Mouse (Mus musculus) right cerebral cortex, postnatal 25 days (tissue): Measurements from ENCODE around the gene H2-D1.
"Not testable (repeated sequence)": the region's sequence is repeated elsewhere in the genome, so short reads cannot be mapped to it uniquely, and the experiment has no call there.

Experiments used
- DNase-seq: peaks from one replicate; pipeline ENCODE4 v3.0.0; 2022

The H2-D1 gene

DNA sequence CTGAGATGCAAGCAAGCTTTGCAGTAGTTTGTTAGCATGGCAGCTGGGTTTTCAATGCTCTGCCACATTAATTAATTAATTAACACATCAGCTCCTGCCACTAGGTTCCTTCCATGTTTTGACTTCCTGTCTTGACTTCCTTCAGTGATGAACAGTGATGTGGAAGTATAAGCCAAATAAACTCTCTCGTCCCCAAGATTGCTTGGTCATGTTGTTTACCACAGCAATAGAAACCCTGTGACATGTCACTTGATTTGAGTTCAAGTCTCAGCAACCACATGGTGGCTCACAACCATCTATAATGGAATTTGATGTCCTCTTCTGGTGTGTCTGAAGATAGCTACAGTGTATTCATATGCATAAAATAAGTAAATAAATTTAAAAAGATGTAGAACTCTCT lies 5.2 kb upstream of the H2-D1 start:
- DNase-seq, result no peak

DNA sequence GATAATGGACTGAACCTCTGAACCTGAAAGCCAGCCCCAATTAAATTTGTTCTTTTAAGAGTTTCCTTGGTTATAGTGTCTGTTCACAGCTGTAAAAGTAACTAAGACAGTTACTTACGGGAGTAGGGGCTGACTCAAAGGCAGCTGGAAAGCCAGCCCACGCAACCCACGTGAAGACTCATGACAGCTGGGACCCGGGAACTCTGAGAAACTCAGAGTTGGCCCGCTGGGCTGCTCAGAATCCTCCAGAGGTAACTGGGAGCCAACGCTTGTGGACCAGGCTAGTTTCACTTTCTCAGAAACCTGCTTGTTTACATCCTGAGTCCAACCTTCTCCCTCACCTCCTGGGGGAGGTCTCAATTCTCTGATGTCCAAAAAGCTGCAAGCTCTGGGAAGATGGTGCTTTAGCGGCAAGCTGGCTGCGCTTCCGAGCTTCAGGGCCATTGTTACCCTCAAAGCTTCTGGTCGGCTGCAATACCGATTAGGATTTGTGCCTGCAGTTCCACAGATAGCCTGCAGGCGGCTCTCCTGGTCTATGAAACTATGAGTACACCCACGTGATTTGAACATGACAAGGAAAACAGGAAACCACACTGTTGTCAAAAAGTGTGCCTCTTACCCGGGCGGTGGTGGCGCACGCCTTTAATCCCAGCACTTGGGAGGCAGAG lies 4.6 kb upstream of the H2-D1 start:
- DNase-seq, result peak; percentile 87

DNA sequence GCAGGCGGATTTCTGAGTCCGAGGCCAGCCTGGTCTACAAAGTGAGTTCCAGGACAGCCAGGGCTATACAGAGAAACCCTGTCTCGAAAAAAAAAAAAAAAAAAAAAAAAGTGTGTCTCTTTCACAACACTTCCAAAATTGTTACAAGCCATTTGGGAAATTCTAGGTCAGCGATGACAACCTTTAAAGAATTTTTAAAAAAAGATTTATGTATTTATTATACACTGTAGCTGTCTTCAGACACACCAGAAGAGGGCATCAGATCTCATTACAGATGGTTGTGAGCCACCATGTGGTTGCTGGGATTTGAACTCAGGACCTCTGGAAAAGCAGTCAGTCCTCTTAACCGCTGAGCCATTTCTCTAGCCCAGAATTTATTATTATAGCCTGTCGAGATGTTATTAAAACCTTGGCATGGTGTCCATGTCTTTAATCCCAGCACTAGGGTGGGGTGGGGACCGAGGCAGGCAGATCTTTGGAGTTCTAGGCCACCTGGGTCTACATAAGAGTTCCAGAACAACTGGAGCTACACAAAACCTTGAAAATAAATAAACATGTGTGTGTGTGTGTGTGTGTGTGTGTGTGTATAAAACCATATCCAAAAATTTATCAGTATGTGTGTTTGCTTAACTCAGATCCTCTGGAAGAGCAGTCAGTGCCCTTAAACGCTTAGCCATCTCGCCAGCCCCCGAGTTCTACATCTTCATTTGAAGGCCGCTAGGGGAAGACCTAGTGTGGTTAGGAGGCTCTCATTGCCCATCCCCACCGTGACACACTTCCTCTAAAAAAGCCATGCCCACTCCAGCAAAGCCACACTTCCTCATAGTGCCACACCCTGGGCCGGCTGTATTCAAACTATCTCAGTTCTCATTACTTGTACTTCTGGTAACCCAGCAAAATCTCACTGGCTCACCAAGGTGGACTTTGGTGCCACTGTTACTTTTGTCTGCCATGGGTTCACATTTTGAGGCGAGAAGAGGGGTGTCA lies 3.7 kb upstream of the H2-D1 start:
- no peak for DNase-seq

DNA sequence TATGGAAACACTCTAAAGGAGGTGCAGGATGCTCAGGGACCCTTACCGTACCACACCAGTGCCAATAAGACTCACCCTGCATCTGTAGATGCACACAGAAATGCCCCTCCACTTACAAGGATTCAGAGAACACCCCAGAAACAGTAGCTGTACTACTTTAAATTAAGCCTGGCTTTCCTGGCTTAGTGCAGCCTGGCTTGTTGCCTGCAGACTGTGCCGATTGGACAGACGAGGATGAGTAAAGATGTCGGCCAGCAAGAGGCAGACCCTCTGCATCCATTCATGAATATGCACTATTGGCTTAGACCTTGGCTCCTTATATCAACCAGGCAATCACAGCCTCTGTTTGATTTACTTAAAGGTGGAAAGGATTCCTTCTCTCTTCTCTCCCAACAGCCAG lies 2.9 kb upstream of the H2-D1 start:
- DNase-seq, result no peak

DNA sequence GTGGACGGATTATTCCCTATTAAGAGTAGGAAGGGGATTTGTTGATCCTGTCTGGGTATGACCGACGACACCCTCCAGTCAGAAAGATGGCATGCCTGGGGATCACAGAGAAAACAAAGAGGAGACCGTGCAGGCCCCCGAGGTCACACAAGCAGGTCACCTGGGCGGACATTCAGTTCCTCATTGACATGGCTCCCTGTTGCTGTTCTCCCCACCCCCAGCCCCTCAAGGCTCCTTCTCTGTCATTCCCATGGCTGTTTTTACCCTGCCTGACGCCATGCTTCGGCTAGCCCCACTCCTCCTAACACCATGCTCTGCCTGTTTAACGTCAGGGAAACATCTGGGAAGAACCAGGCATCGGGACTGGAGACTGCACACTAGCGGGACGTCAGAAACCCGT lies 879 bp upstream of the H2-D1 start:
- DNase-seq, result no peak

DNA sequence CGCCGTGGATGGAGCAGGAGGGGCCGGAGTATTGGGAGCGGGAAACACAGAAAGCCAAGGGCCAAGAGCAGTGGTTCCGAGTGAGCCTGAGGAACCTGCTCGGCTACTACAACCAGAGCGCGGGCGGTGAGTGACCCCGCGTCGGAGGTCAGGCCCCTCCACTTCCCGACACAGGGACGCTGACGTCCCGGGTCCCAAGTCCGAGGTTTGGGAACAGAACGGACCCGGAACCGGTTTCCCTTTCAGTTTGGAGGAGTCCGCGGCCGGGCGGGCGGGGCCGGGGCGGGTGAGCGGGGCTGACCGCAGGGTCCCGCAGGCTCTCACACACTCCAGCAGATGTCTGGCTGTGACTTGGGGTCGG lies 973 bp downstream of the H2-D1 start:
- no peak for DNase-seq

DNA sequence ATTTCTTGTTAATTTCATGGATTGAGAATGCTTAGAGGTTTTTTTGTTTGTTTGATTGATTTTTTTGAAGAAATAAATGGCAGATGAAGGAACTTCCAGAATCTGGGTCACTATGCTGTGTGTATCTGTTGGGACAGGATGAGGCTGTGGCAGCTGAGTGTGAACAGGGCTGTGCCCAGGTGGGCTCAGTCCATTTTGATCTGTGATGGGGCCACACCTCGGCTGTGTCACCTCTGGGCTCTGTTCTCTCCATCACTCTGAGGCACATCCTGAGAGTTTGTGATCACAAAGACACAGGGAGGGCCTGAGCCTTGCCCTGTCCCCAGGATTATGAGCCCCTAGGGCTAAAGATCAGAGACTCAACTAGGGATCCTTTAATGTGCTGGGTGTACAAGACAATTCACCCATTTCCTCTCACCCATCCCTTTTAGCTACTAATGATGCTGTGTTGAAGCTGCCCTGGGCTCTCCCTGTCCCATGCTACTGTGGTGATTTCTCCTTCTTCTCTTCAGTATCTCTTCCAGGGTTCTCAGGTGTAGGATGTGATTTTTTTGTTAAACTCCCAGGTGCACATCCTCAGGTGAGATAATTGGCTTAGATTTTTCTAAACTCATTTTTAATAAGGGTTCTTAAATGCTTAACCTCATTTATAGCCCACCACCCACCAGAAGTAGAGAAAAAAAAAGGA lies 5.0 kb downstream of the H2-D1 start:
- DNase-seq, result no peak

DNA sequence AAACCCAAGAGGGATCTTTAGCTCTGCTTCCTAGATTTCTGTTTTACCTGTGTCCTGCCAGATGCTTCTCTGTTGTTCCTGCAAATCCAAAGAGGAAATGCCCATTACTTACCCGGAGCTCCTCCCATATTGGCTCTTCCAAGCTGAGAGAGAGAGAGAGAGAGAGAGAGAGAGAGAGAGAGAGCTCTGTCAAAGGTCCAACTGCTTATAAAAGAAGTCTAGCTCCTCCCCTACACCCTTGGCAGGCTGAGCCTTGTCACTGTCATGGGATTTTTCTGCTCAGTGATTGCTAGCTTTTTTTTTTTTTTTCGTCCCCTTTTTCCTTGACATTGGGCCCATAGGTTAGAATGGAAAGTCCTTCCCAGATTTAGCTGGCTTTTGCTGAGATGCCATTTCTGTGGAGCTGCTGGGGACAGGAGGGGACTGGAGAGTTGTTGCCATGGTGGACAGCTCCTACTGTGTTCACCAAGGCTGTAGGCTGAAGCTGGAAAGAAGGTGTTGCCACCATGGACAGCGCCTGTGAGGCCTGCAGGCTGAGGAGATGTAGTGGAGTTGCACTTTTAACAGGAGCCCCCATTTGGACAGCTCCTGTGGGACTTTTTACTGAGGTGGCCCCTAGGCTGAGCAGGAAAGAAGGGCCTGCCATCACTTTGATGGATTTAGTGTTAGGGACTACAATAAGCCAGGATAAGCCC lies 7.3 kb downstream of the H2-D1 start:
- DNase-seq, result no peak

DNA sequence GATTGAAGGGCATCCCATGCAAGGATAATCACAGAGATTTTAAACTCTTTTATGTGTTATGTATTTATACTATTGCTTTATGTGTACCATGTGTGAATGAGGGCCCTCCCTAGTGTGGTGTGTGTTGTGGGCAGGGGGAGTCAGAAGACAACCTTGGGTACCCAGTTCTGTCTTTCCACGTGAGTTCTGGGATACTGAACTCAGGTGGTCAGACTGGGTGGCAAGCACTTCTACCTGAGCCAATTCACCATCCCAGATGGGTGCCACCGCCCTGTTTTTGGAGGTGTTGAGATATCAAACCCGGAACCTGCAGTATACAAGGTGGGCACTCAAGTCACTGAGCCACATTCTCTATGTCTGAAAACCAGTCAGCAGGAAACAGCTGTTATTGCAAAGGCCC lies 9.7 kb downstream of the H2-D1 start:
- no peak for DNase-seq

DNA sequence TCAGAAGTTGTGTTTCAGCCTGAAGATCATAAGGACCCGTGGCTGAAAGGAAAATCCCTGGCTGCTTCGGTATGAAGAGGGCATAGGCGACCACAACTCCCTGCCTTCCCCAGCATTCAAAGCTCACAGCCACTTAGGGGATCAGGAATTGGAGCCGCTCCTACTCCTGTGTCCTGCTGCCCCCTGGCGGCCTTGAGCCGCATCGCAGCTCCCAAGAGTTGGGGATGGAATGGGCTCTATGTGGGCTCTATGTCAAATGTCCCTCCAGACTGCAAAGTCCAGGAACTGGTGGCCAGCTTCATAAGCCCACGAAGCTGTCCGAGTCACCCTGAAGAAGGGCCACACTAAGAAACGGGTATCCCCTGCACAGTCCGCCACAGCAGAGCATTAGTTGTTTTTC lies 12.2 kb downstream of the H2-D1 start:
- peak; percentile 79 for DNase-seq

DNA sequence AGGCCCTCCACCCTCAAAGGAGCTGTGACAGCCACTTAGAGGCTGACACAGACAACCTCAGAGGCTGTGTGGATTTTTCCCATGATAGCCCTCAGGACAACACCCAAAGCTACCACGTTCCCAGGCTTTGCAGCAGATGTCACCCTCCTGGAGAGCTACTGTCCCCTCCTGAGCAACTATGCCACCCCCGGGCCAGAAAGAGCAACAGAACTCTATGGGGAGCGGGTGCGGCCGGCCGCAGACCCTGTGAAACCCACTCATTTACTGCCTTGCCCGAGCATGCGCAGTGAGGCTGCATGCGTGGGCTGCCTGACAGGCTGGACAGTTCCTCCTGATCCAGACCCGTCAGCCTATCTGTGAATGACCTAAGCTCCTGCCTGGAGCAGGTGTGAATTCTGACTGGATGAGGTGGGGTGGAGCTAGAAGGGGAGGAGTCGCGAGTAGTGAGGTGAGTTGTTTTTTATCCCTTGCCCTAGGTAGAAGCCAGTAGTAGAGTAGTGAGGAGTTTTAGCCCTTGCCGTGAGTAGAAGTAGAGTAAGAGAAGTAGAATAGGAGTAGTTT lies 13.9 kb downstream of the H2-D1 start:
- DNase-seq, result no peak

DNA sequence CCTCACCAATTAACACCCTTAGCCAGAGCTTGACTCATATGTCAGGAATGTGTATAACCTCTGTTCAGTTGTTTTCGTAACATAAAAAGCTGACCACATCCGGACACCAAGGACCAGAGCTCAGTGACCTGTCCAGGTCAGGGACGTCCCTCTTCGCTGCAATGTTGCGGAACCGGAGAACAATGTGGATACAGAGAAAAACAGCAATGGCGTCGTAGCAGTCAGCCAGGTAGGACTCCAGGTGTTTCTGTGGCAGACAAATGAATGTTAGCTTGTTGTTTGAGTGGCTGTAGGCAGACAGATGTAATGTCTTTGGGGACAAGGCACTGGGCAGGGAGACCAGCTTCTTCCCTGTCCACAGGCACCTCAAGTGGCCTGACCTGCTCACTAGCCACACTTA lies 15.5 kb downstream of the H2-D1 start:
- no peak for DNase-seq

DNA sequence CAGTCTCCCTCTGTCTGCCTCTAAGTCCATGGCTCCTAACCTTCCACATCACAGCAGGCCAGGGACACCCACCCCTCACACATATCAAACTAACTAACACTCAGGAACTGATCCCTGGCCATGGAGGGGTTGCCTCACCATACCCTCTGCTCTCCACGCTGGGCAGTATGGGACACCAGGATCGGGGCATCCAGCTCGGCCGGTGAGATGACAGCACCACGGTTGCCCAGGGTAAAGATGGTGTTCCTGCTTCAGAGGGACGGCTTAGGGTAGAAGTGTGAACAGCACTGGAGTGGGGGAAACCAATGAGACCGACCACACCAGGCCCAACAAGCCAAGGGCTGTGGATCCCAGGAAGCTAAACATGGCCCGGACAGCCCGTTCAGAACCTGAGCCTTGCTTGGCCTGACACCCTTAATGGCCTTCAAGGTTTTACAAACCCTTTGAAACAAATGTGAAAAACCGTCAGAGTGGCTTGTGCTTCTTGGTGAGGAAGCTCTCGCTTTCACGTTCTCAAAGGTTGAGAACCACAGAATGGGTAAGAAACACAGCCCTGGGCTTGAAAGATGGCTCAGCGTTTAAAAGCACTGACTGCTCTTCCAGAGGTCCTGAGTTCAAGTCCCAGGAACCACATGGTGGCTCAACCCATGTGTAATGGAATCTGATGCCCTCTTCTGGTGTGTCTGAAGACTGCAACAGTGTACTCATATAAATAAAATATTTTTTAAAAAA lies 16.6 kb downstream of the H2-D1 start:
- no peak for DNase-seq

DNA sequence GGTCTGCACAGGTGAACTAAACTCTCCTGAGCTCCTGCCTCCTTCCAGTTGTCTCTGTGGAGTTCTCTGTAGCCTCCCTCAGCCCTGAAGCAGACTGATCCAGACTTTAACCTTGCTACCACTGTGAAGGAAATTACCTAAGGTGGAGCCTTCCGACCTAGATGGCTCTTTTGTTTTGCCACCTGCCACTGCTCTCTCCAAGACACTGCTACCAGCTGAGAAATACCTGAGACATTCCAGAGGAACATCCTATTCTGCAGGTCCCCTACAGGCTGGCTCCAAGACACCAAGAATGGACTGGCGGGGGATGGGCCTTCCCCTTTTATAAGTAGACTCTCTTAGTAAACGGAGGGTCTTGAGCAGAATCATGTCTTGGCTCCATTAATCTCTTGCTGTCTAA lies 17.7 kb downstream of the H2-D1 start:
- no peak for DNase-seq

DNA sequence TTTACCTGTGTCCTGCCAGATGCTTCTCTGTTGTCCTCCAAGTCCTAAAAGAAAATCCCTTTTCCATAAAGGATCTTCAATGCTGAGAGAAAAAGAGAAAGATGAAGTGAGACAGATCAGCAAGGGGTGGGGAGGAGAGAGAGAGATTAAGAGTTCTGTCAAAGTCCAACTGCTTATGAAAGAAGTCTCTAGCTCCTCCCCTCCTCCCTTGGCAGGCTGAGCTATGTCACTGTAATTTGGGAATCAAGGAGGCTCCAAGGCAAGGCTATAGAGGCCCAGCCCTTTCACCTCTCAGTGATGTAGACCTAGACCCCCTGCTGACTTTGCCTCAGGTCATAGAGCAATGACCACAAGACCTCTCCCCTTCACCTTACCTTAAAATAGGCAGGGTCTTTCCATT lies 22.9 kb downstream of the H2-D1 start:
- no peak for DNase-seq

DNA sequence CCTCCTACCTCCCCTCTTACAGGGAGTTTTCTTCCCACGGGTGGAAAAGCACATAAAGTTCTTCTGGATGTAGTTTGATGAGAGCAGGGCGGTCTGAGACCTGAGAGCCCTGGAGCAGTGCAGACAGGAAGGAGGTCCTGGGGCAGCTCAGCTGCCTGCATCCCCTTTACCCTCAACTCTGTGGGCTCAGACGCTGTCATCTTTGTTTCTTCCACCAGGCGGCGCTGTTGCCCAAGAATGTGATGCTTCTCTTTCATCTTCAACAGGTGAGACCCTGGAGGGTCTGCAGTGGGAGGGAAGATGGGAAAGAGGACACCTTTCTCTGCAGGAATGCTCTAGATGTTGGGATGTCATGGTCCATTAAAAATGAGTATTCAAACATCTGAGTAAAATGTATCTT lies 33.3 kb downstream of the H2-D1 start:
- DNase-seq, result not testable (repeated sequence)

DNA sequence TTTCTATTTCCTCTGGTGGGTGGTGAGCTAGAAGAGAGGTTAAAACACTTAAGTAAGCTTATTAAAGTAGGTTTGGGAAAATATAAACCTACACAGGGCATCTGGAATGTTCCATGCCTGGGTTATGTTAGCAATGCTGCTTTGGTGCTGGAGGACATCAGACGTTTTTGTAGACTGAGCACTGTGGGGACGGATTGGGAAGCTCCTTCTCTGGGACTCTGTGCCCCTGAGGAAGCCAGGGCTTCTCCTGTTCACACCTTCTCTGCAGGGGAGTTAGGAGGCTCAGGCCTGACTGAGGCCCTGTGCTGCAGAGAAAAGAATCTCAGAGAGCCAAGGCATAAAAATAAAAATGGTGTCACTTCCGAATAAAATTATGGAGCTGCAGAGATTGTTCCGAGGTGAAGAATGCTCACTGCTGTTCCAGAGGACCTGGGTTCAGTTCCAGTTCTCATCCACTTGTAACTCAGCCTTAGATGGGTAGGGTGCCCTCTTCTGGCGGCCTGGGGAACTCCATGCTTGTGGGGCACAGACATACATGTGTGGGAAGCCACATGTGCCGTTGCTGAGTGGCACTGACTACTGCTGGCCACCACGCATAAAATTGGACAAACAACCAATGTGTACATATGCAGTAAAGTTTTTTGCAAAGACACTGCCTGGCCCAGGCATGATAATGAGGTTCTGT lies 37.9 kb downstream of the H2-D1 start:
- not testable (repeated sequence) for DNase-seq

DNA sequence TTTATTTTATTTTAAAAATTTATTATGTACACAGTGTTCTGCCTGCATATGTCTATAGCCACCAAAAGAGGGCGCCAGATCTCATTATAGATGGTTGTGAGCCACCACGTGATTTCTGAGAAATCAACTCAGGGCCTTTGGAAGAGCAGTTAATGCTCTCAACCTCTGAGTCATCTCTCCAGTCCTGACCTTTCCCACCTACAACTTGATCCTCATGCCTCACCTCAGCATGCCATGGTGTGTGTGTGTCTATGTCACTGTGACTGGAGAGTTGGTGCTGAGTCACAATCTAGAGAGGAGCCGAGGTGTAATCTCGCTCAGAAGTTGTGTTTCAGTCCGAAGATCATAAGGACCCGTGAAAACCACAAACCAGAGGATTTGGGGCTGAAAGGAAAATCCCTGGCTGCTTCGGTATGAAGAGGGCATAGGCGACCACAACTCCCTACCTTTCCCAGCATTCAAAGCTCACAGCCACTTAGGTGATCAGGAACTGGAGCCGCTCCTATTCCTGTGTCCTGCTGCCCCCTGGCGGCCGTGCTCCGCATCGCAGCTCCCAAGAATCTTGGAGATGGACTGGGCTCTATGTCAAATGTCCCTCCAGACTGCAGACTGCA lies 39.2 kb downstream of the H2-D1 start:
- DNase-seq, result peak; percentile 77

DNA sequence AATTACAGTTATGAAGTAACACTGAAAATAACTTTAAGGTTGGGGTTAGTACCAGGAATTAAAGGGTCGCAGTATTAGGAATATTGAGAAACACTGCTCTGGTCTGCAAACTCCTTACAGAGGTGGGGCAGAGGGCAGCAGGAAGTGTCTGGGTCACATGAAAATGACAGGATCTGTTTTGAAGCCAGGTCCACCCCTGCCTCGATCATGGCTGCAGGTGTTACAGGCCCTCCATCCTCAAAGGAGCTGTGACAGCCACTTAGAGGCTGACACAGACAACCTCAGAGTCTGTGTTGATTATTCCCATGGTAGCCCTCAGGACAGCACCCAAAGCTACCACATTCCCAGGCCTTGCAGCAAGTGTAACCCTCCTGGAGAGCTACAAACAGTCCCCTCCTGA lies 40.7 kb downstream of the H2-D1 start:
- no peak for DNase-seq

DNA sequence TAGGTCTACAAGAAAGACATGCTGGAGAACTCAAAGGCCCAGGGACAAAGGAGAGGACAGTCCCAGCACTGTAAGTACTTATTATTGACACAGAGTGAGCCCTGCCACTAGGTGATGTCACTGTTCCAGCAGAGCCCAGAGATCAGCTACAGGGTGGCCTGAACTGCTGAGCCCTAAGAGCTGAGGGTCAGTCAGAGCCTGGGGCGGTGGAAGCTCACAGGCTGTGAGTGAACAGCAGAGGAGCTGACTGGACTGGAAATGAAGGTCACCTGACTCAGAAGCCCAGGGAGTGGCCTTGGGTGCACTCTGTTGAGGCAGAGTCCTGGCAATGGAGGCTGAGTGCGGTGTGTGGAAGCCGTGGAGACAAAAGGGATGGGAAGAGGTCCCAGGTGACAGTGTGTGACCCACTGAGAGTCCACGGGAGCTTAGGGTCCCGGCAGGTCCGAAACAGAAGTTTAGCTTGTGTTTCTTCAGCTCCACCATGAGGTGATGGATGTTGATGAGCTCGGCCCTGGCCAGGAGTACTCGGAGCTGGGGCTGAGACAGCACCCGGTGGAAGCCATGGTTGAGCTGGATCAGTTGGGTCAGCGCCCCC lies 41.3 kb downstream of the H2-D1 start:
- no peak for DNase-seq

DNA sequence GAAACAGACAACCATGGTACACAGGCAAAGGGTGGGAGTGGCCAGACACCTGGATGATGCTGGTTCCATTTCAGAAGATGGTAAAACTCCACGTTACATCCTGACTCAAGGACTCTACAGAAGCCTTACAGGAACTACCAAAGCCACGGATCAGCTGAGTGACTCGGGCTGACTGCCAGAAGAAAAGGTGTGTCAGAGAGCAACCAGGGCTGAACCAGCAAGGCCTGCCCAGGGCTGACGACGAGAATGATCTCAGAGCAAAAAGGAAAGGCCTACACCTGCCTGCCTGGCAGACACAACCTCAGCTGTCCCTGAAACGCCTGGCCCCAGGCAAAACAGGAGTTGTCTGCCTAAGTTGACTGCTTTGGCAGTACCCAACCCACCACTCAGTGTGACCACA lies 41.9 kb downstream of the H2-D1 start:
- DNase-seq, result no peak
